Mouse (Mus musculus) G1E (cell line): ENCODE data around the gene Mb21d2.

Experiments used
- CTCF ChIP-seq: IDR thresholded peaks from 2 replicates; pipeline ENCODE4 v1.5.1; 2012; ENCODE audit warnings: low read depth, low read length, inconsistent platforms, mixed read lengths
- GATA1 ChIP-seq: IDR thresholded peaks from 2 replicates; pipeline ENCODE4 v1.6.1; 2012; ENCODE audit warnings: borderline replicate concordance, low read length, inconsistent platforms, mixed read lengths
- GATA2 ChIP-seq: IDR thresholded peaks from 2 replicates; pipeline ENCODE4 v1.6.1; 2012; ENCODE audit warnings: low read depth, low read length, inconsistent platforms, borderline replicate concordance
- POLR2AphosphoS5 ChIP-seq: IDR thresholded peaks from 2 replicates; pipeline ENCODE4 v1.6.1; 2012; ENCODE audit warnings: low read depth, low read length, inconsistent platforms; ENCODE audit not compliant: insufficient replicate concordance
- TAL1 ChIP-seq: conservative IDR thresholded peaks from 2 replicates; pipeline ENCODE4 v1.6.1; 2012; ENCODE audit warnings: low read depth, low read length, inconsistent platforms, mixed read lengths

- no peak for TF ChIP-seq TAL1
- TF ChIP-seq CTCF = no peak
- no peak for TF ChIP-seq POLR2AphosphoS5
- TF ChIP-seq GATA1 = no peak
- TF ChIP-seq GATA2 = no peak
Observed at GRCm38 (mm10) chr16:28881787-28882186, 47.7 kb downstream of the Mb21d2 start.
